Mouse (Mus musculus) thymus, adult 2 months (tissue): Measurements from ENCODE around the gene Ucp1. TPM values are rescaled to one million over a fixed set of nuclear protein-coding genes. Genes with fewer than 3 reads are reported as not detected.

Experiments used
- DNase-seq: peaks from one replicate; pipeline ENCODE4 v3.0.0; 2021
- H3K27ac ChIP-seq: fragments of 200-500 bp; 2 replicates; pipeline ENCODE4 v1.5.1; 2012; ENCODE audit warnings: low read length, control low read depth; ENCODE audit not compliant: control insufficient read depth, insufficient read depth
- H3K27me3 ChIP-seq: fragments of 200-500 bp; 2 replicates; pipeline ENCODE4 v1.6.1; 2012; ENCODE audit warnings: mild to moderate bottlenecking, low read length, moderate library complexity, mixed read lengths; ENCODE audit not compliant: control insufficient read depth, insufficient read depth
- H3K36me3 ChIP-seq: fragments of 200-500 bp; 2 replicates; pipeline ENCODE4 v1.6.1; 2012; ENCODE audit warnings: mild to moderate bottlenecking, low read length, moderate library complexity; ENCODE audit not compliant: control insufficient read depth, insufficient read depth
- H3K4me1 ChIP-seq: fragments of 200-500 bp; replicated peaks from 2 replicates; pipeline ENCODE4 v1.6.1; 2012; ENCODE audit warnings: low read length; ENCODE audit not compliant: control insufficient read depth, insufficient read depth
- H3K4me3 ChIP-seq: fragments of 200-500 bp; 2 replicates; pipeline ENCODE4 v1.5.1; 2012; ENCODE audit warnings: mild to moderate bottlenecking, low read length, control low read depth, moderate library complexity; ENCODE audit not compliant: control insufficient read depth, insufficient read depth
- CTCF ChIP-seq: fragments of 200-500 bp; IDR thresholded peaks from 2 replicates; pipeline ENCODE4 v1.5.1; 2012; ENCODE audit warnings: mild to moderate bottlenecking, control low read depth, low read length, moderate library complexity, borderline replicate concordance; ENCODE audit not compliant: control insufficient read depth, poor library complexity, insufficient read depth; ENCODE audit errors: extremely low read depth
- POLR2A ChIP-seq: fragments of 200-500 bp; IDR thresholded peaks from 2 replicates; pipeline ENCODE4 v1.6.1; 2012; ENCODE audit warnings: mild to moderate bottlenecking, low read length, control low read depth, moderate library complexity; ENCODE audit not compliant: control insufficient read depth, poor library complexity, insufficient read depth; ENCODE audit errors: extremely low read depth
- polyA plus RNA-seq: library from polyadenylated mRNA; depleted of rRNA; stranded (reverse); fragments of >200 nt; gene quantifications from 2 replicates; pipeline ENCODE4 v1.2.3, GENCODE M21; 2012; rRNA removed

The Ucp1 gene
- polyA plus RNA-seq, 1 experiment, result 157 TPM

- Histone ChIP-seq H3K36me3 (no peaks in the 10 kb centered on the region), H3K4me1 (no peaks in the 10 kb centered on the region), H3K4me3 (no peak overlapping the region), H3K27me3 (no peaks in the 10 kb centered on the region), H3K27ac (no peak overlapping the region)
- TF ChIP-seq POLR2A, result no peak
- TF ChIP-seq CTCF, result no peak
- DNase-seq, result no peak
Measured at GRCm38 (mm10) chr8:83342693-83343092, 52.5 kb downstream of the Ucp1 start.

Other genes with a start within 250 kb of the Ucp1 start
- gene Tbc1d9, start 125.0 kb upstream of the Ucp1 start, polyA plus RNA-seq, result 11.9 and 12.6 TPM in 2 replicates
- 0.86 and 1.3 TPM in 2 replicates for gene Gm10645, start 124.2 kb upstream of the Ucp1 start, polyA plus RNA-seq
- gene Elmod2, start 42.1 kb downstream of the Ucp1 start, polyA plus RNA-seq, result 3.9 and 4.4 TPM in 2 replicates
- gene Mgat4d, start 58.1 kb downstream of the Ucp1 start, polyA plus RNA-seq, result not detected in 2 replicates
- gene Clgn, start 99.5 kb downstream of the Ucp1 start, polyA plus RNA-seq, result 0.03 TPM in 1 of 2 replicates, not detected in the other
- gene Scoc, start 168.0 kb downstream of the Ucp1 start, polyA plus RNA-seq, result 6.9 and 9.1 TPM in 2 replicates
- not detected in 2 replicates for gene Olfr370, start 245.4 kb downstream of the Ucp1 start, polyA plus RNA-seq